Mouse (Mus musculus) frontal cortex, postnatal 14 days (tissue): ENCODE results near the gene Slit1.

Experiments
- DNase-seq, 2 experiments: peaks; one replicate each; pipeline ENCODE4 v3.0.0; 2022; ENCODE audit warnings: low spot score in 2 of 2

The Slit1 gene

DNA sequence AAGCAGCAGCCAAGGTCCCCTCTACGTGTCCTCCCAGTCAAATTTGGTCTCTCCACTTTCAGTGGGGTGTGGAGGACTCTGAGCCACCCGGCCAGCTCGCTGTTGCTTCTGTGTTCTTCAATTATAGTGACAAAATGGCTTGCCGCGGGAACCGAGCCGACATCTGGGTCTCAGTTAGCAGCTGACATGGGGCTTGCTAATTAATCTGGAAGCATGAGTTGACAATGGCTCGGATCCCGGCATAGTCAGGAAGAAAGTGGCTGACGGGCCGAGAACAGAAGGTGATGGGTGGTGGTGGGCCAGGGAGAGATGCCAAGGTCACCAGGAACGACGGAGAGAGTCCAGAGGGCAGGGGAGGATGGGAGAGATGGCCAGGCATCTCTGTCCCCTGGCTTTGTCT is 55.2 kb downstream of the Slit1 start:
- no peak for DNase-seq

DNA sequence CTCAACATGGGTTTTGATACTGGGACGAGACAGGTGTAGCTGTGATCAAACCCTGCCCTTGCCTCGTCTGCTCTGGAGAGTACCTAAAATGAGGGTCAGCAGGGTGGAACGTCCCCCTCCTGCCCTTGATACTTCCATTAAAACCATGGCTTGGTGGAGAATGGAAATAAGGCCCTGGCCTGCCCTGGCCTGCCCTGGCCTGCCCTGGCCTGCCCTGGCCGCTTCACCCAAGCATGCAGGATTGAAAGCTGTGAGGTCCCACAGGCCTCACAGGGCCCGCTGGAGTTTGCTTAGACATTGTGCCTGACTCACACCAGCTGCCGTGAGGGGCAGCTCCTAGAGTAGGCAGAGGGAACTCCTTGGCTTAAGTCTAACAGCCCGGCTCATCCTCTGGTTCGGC is 55.6 kb downstream of the Slit1 start:
- DNase-seq: no peak

DNA sequence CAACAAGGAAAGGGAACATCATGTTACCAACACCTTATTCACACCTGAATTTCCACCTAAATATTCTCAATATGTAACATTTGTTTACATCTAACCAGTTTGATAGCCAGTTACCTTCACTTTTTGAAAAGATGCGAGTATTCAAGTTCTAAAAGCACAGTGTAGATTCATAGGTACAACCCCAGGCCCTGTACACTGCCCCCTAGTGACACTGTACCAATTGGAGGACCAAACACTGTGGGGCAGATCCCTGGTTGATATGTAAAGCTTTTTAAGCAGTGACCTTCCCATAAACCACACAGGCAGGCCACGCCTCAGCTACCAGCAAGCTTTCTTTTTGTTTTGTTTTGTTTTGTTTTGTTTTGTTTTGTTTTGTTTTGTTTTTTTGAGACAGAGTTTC is 57.3 kb downstream of the Slit1 start:
- no peak for DNase-seq

DNA sequence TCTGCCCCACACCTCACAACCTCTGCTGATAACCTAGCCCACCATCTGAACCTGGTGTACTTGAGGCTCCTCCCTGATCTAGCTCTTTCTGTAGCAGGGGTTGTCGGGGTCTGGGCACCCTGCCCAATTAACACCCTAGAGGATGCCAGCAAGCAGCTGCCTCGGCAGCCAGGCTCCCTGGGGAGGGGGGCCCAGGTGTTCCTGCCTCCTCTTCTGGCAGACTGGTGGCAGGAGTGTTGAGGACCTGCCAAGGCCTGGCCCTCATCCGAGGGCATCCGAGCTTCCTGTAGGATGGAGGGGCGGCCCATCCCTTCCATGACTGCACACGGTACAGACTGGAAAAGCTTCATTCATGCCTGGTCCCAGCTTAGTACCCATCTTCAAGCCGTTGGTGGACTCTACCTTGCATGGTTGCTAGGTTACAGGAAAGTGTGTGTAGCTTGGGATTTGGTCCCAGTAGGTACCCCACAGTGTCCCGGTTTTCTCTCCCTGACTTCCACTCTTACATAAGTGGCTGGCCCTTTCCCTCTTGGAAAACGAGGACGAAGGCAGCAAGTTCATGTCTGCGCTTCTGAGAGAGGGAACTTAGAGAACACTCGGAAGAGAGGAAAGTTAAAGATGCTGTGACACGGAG is 57.9 kb downstream of the Slit1 start:
- no peak for DNase-seq

DNA sequence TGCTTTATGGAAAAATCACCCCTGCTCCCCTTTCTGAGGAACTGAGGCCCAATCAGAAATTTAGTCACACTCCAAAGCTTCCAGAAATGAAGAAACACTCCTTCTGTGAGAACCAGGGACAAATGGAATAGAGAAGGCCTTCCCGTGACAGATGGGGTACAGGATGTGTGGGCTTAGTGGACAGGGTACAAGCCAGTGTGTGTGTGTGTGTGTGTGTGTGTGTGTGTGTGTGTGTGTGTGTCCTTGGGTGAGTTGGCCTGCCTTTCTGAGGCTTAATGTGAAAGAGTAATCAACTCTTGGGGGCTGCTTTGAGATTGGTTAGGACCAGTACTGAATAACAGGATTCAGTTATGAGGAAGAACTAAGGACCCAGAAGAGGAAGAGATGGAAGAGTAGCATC is 58.6 kb downstream of the Slit1 start:
- DNase-seq: no peak

DNA sequence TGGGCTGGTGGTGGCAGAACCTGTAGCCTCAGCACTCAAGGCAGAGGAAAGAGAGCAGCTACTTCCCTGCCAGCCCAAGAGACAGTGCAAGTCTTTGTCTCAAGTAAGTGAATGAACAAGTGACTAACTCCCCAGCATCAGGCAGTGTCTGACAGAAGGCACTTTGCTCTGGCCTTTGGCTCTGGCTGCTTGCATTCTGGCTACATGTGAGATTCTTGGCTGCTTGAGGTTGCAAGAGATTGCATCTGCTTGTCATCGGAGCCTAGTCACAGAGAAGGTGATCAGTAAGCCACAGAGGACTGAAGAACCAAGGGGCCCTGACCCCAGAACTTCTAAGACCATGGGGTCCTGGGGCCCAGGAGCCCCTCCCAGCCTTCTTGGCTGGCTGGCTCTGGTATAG is 59.5 kb downstream of the Slit1 start:
- DNase-seq: no peak

DNA sequence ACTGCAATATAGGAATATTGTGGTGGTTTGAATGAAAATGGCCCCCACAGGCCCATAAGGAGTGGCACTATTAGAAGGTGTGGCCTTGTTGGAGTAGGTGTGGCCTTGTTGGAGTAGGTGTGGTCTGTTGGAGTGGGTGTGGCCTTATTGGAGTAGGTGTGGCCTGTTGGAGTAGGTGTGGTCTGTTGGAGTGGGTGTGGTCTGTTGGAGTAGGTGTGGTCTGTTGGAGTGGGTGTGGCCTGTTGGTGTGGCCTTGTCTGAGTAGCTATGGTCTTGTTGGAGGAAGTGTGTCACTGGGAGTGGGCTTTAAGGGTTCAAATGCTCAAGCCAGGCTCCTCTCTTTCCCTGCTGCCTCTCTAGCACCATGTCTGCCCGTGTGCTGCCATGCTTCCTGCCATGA is 63.2 kb downstream of the Slit1 start:
- DNase-seq: no peak

DNA sequence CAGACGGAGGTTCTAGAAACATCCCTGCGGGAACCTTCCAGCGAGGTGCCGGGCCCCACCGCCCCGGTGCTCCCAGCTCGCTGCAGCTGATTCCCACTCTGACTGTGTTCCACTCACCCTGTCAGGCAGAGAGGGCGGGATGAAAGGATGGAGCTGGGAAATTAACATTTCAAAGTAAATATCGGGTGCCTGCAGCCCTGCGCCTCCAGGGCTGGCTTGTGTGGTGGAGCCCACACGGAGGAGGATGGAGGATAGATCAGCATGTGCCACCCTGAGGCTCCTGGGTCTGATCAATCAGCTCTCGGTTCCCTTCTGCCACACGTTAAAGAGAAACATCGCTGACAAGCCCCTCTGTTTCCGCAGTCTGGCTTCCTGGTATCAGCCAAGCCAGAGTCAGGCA is 64.4 kb downstream of the Slit1 start:
- DNase-seq: no peak

DNA sequence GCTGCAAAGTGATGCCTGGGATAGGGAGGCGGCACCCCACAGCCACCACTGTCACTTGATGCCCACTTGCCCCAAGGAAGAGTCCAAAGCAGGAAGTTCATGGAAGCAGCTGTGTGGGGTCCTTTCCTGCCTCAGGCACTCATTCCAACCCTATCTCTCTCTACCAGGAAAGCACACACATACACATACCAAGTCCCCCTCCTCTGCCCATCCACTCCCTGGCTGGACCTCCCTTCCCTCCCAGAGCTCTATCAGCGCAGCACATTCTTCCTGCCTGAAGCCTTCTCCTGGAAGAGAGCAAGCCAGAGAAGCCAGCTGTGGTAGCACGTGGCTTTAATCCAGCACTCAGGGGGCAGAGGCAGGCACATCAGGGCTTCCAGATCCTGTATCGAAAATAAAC is 65.9 kb downstream of the Slit1 start:
- no peak for DNase-seq

DNA sequence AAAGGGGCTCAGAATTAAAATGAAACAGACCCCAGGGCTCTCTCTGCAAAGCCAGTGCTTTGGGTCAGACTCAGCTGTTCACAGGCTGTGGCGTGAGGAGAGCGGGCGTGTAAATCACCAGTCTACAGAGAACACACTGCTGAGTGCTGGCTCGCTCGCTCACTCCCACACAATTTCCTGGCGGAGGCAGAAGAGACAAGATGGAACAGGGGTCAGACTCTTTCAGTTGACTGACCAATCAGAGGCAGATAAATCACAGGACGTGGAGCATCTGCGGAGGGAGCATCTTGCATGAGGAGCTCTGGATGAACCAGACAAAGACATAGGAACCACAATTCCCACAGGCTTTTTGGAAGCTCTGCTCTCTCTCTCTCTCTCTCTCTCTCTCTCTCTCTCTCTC is 67.9 kb downstream of the Slit1 start:
- DNase-seq: no peak

DNA sequence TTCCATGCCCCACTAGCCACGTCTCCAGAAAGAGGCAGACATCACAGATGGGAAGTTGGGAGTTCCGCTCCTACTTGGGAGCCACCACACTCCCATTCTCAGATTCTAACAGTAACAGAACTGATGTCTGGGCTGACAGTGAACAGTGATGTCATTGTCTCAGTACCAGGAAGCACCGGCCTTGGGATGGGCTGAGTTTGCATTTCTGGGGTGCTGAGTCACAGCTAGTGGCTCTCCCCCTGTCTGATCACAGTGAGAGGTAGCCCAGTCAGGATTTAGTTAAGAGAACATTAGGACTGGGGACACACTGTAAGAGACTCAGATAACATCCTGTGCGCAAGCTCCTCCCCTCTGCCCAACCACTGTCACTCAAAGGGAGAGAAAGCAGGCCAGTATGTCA is 69.1 kb downstream of the Slit1 start:
- DNase-seq: no peak

DNA sequence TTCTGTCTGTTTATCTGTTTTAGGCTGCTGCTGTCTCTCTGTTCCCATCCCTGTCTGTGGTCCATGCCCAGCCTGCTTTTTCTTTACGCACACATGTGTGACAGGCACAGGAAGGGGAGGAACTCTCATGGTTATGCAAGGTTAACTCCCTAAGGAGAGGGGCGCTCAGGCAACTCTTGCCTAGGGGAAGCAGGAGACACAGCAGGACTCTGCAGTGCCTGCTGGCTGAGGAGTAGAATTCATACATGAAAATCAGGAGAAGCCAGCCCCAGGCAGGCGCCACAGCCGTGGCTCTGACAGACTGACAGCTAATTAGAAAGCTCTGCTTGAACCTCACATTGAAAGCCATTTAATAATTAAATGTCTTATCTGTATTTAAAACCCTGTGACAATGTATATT is 70.6 kb downstream of the Slit1 start:
- no peak for DNase-seq

DNA sequence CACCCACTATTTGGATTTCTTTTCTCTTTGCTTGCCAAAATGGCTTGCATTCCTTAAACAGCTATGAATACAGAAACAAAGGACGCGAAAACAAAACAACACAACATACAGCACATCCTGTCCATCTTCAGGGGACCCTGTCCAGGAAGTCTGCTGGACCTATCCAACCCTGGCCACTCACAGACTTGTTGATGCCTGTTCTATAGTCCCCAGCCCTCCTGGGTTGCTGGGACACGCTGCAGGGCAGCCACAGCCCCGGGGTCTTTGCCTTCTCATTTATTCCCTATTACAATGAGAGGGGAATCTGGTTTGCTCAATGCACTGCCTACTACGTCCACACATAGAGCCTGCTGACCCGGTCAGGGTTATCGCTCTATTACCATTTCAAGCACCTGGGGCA is 72.5 kb downstream of the Slit1 start:
- DNase-seq: no peak

DNA sequence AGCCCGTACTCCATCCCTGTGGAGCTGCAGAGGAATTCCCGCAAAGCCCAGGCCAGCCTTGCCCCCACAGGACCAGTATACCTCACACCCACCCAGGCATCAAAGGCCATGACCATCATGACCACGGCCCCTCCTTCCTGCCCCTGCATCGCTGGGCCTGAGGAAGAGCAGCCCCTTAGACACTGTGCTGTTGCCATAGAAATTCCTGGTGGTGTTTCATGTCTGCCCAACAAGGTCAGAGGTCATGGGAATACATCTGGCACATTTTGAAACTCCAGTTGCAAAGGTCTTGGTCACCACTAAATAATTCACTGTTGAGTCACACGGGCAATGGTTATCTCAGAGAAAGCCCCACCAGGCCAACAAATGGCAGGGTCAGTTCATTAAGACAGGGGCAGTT is 73.0 kb downstream of the Slit1 start:
- DNase-seq: no peak

DNA sequence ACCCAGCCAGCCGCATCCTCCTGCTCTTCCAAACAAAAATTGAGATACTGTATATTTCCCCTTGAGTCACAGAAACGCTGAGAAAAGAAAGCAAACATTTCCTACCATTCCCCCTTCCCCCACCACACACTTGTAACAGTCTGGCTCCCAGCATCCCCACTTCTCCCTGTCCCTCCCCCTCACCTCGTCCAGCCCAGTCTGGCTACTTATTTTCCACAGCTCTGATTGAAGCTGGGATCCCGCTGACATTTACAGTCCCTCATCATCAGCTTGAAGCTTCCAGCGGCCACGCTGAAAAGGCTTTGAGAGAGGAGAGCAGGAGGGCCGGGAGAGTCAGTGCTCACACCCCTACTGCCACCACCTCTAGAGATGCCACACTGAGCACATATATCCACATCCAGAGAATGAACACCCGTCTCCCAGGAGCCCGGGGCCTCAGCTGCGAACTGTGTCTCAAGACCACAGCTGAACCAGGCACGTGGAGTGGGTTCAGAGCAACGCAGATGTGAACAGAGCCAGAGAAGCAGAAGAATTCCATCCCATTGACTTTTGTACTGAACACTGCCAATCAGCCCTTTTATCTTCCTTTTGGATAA is 73.6 kb downstream of the Slit1 start:
- DNase-seq: no peak

DNA sequence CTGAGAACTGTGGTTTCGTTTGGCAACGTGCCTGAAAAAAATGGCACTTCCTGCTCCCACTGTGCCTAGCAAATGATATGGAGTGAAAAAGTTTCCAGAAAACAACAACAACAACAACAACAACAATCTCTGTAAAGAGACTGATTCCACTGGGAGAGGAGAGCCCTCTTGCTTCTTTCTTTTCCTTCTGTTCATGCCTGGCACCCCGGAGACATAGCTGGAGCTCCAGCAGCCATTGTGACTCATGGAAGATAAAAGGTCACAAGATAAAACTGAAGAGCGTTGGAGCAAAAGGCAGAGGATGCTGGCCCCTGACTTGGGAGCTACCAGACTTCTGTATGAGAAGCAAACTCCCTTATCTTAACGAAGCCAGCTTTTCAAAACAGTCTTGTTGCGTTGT is 75.9 kb downstream of the Slit1 start:
- DNase-seq: no peak

DNA sequence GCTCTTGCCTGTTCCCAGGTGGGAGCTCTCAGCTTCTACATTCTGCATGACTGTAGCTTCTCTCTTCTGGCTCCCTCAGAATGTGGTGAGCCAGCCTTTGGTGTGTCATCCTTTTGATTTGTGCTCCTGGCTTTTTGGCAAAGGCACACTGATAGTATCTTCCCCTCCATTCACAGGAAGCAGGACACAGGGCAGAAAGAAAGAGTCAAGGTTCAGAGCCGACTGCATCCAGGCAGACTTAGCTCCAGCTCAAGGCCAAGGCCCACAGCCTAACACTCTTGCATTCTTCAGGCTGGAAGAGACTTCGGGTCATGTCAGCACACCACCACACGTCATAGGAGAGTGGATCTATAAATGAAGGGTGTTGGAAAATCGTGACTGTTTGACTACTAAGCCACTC is 77.5 kb downstream of the Slit1 start:
- DNase-seq: no peak

DNA sequence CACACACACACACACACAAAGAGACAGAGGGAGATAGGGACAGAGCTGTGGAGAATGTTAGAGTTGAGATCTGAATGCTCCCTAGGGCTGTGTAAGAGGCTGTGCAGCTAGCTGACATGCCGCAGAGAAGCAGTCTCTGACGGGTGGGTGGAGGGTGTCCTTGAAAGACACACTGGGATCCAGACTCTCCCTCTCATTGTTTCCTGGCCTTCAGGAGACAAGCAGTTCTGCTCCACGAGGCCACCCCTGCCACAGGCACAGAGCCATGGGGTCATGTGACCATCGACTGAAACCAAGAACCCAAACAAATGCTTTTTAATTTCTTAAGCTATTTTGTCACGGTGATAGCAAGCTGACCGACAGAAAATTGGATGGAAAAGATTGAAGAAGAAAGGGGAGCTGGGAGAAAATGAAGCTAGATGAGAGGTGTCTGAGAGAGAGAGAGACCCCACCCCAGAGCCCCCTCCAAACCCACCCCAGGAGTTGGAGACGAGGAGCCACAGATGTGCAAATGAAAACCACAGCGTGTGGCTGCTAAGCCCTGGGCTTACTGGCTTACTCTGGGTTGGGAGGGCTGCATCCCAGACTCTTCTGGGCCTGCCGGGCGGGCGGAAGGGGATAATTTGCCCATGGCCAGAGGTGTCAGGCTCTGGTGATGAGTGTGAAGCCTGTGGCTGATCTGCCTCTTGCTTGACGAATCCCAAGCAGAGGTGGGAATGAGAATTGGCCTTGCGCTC is 79.8 kb downstream of the Slit1 start:
- DNase-seq: no peak

DNA sequence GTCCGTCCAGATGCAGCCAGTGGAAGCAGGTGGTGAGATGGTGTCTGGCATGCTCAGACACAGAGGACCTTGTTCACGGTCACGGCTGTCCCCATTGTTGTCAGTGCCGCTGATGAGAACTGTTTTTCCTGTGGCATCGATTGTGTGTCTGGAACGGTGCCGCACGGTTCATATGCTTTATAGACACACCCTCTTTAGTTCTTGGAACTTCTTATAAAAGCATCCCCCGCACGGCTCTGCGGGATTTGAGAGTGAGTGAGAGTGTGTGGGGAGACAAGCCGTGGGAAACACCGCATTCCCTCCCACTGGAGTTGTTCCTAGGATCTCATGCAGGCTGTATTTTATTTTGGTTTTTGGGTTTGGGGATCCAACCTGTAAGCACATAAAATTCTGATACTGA is 82.0 kb downstream of the Slit1 start:
- DNase-seq: no peak

DNA sequence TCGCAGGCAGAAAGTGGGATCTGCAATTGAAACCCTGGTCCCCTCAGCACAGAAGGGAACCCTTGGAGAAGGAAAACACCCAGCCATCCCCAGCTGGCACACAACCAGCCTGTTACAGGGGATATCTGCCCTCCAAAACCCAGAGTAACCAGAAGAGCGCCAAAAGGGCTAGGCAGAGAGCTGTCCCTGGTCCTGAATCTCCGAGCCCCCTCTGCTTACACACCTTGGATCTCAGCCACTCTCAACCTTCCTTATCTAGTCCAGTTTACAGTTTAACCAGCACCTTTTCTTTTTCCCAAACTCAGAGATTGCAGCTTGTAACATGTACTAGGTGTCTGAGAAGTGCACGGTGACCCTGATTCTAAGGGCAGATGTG is 82.5 kb downstream of the Slit1 start:
- DNase-seq: no peak

DNA sequence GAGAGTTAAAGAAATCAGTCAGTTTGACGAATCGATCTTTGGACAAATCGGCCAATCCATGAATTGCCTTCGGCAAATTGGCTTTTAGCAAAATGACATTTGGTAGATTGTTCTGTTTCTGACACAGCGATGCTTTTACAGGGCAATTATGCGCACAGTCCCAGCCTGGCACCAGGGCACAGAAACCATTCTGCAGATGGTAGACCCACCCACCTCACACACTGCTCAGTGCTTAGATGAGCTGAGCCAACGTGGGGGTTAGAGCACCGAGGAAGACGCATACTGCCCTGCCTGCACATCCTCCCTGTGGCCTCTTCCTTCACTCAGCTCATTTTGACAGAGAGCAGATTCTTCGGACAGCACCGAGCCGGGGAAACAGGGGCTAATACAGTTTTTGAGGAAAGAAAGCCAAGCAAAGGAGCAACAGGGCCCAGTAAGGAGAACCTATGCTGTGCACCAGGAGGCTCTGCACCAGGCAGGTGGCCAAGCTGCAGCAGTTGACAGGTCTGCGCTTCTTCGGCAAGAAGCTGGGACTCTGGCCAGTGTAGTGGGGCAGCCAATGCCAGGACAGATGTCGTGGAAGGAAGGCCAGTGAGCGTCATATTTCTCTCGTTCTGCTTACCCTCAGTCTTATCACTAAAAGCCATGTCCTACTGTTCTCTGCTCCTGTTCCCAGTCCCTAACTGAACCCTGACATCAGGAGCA is 83.0 kb downstream of the Slit1 start:
- no peak for DNase-seq

DNA sequence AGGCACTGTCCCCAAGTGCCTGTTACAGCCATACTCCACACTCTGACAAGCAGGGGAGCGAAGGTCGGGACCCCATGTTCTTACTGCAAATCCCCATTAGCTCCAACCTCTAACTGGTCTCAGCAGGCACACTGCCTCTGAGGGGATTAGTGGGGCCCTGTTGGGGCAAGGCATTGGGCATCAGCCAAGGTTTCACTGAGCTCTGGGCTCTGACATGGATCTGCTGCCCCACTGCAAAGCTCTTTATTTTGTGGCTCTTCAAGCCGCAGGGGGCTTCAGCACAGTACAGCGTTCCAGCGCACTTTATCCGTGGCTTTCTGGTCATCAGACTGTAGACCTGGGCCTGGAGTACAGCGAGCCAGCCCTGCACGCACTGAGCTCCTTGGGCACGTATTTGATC is 86.0 kb downstream of the Slit1 start:
- no peak for DNase-seq

DNA sequence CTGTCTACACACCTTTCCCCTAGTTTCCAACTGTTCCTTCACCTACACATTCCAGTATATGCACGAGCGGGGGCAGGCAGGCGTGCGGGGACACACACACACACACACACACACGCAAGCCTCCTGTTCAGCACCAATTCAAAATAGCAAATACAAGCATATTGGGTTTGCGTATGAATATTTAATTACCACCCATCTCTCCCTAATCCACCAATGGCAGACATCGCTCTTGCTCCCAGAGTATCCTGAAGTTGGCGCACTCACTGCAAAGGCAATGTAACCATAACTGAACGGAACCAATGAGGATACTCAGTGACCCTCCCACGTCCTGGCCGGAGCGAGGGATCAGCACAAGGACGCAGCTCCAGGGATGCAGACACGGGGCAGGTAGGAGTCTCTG is 86.8 kb downstream of the Slit1 start:
- no peak for DNase-seq
